19 mouse cellular contexts compared by ENCODE assay signal in genomic region chr2:129662484-129662883, GRCm38 (mm10). TPM values are rescaled to one million over a fixed set of nuclear protein-coding genes. Genes with fewer than 3 reads are reported as not detected.
"Had no signal": no experiment of that assay in that cellular context is flagged by ENCODE, and none has a peak within 500 bp of the region (broad histone marks: within the 10 kb centered on the region; RNA-seq: fewer than 3 reads in every experiment).

No protein-coding gene starts in this region.

- H3K9ac ChIP-seq: liver, embryonic 15.5 days; lung, embryonic 15.5 days; midbrain, embryonic 15.5 days; neural tube, embryonic 13.5 days; stomach, embryonic 15.5 days had no signal

- DNase-seq: kidney, adult 11 months; kidney, adult 9 months; kidney, postnatal 36 days; layer of hippocampus, adult 9-11 months; right cerebral cortex, postnatal 14 days; thymus, postnatal 36 days had no signal

- H3K36me3 ChIP-seq: limb, embryonic 10.5 days; liver, embryonic 15.5 days; lung, embryonic 15.5 days; midbrain, embryonic 15.5 days; neural tube, embryonic 13.5 days; stomach, embryonic 15.5 days had no signal

- H3K4me1 ChIP-seq: limb, embryonic 10.5 days; liver, embryonic 15.5 days; lung, embryonic 15.5 days; midbrain, embryonic 15.5 days; neural tube, embryonic 13.5 days; stomach, embryonic 15.5 days had no signal

- H3K27ac ChIP-seq: kidney, postnatal 0 days; limb, embryonic 10.5 days; liver, embryonic 15.5 days; lung, embryonic 15.5 days; midbrain, embryonic 15.5 days; neural tube, embryonic 13.5 days; stomach, embryonic 15.5 days had no signal

- H3K4me3 ChIP-seq: limb, embryonic 10.5 days; liver, embryonic 15.5 days; lung, embryonic 15.5 days; midbrain, embryonic 15.5 days; neural tube, embryonic 13.5 days; stomach, embryonic 15.5 days had no signal

- ATAC-seq: midbrain, embryonic 15.5 days had no signal

- H3K27me3 ChIP-seq: liver, embryonic 15.5 days; lung, embryonic 15.5 days; midbrain, embryonic 15.5 days; neural tube, embryonic 13.5 days; stomach, embryonic 15.5 days had no signal

- H3K4me2 ChIP-seq: liver, embryonic 11.5 days; liver, embryonic 15.5 days; lung, embryonic 15.5 days; midbrain, embryonic 11.5 days; midbrain, embryonic 15.5 days; neural tube, embryonic 13.5 days; stomach, embryonic 15.5 days had no signal

- H3K9me3 ChIP-seq: limb, embryonic 10.5 days; liver, embryonic 15.5 days; lung, embryonic 15.5 days; midbrain, embryonic 15.5 days; neural tube, embryonic 13.5 days; stomach, embryonic 15.5 days had no signal

RNA-seq across cellular contexts. Expression of gene Pdyn, which starts 37.2 kb away (rescaled TPM):
- total RNA-seq: megakaryocyte, adult 5-6 weeks; monocyte, adult 5-6 weeks had no signal
- polyA plus RNA-seq: limb, embryonic 10.5 days; spleen, adult 2 months; testis, adult 2 months had no signal
